Mouse (Mus musculus) spleen, postnatal 10 days (tissue): ENCODE results near the gene Cdkn2a.

Experiments
- DNase-seq, 2 experiments: peaks; one replicate each; pipeline ENCODE4 v3.0.0; 2021 to 2022; ENCODE audit warnings: low spot score in 2 of 2

Gene Cdkn2a

DNA sequence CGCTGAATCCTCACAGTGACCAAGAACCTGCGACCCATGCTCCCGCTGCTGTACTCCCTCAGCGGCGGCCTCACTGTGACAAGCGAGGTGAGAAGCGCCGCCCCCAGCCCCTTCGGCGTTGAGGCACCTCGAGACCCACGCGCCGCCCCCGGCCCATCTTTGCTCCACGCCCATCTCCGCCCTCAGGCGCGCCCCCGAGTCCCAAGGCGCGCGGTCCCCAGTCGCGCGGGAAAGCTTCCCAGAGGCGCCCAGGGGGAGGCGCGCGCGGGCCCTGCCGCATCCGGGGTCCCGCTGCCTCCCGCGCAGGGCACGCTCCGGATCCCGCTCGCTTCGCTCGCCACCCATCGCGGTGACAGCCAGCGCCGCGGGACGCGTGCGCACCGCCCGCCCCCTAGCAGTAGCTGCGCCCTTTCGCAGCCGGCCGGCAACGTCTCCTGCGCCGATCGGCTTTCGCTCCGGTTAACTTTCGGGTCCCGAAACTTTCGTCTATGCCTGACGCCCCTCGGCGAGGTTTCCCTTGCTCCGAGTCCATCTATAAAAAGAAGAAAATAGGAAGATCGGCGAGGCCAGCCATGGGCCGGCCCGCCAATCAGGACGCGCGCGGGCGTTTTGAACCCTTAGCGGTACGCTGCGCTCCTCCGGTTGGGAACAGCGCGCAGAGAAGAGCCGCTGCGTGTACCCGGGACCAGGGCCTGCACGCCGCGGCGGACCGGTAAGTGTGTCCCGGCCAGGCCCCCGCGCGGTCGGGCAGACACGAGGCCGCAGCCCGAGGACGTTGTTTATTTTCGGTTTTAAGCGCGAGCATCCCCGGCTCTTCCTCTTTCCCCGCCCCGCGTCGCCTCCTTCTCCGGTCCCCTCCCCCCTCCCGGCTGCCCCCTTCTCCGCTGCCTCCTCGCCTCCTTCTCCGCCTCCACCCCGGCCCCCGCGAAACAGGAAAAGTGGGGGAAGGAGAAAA, at the start of gene Cdkn2a:
Cdkn2a (minus strand) TSS at position 168 of the 955 bp plus-strand sequence.
- peak; percentile 13 to 42 for DNase-seq

- peak in 1 of 2 experiments; percentile 35 for DNase-seq
Measured at GRCm38 (mm10) chr4:89313461-89313860, 19.0 kb upstream of the Cdkn2a start.

- peak; percentile 57 to 86 for DNase-seq
Measured at GRCm38 (mm10) chr4:89310491-89311254, 16.2 kb upstream of the Cdkn2a start, which contains the start of gene Cdkn2b. TSS of gene Cdkn2b (minus strand) at chr4:89311039.

GRCm38 (mm10) chr4:89309996-89310395, 15.5 kb upstream of the Cdkn2a start:
- DNase-seq, result no peak

DNA sequence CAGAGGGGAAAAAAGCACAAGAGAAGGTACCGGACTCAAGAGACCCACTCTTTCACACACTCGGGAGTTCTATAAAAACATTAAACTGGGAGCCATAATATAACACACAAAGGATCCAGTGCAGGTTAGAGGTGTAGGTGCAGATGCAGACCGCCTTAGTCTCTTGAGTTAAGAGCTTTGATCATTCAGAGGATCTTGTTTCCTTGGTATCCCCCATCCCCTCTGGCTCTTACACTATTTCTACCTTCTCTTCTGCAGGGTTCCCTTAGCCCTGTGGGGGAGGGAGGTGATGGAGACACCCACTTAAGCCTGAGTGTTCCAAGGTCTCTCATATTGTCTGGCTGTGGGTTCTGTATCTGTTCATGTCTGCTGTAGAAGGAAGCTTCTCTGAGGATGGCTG, 13.5 kb upstream of the Cdkn2a start:
- DNase-seq, result no peak

DNA sequence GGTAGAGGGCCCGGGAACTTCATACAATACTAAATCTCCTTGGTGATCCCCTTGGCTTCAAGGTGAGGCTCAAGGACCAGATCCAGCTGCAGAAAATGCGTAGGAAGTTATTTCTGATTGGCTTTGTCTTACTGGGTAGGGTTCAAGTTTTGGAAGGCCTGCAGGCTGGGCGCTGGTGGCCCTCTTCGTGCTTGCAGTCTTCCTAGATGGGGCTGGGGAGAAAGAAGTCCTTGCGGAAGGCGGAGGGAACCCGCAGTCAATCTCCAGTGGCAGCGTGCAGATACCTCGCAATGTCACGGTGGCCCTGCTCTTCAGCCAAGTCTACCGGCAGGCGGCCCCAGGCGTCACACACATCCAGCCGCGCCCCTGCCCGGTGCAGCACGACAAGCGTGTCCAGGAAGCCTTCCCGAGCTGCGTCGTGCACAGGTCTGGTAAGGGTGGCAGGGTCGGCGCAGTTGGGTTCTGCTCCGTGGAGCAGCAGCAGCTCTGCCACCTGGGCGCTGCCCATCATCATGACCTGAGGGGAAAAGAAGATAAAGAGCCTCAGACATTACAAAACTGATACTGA, 12.4 kb upstream of the Cdkn2a start:
- DNase-seq, result peak in 1 of 2 experiments; percentile 15

- DNase-seq, result no peak
Measured at GRCm38 (mm10) chr4:89305691-89306090, 11.2 kb upstream of the Cdkn2a start.

GRCm38 (mm10) chr4:89303281-89303995, 9.0 kb upstream of the Cdkn2a start:
- DNase-seq, result no peak

GRCm38 (mm10) chr4:89302129-89302528, 7.7 kb upstream of the Cdkn2a start:
- no peak for DNase-seq

- DNase-seq, result no peak
Measured at GRCm38 (mm10) chr4:89299721-89300120, 5.3 kb upstream of the Cdkn2a start.

GRCm38 (mm10) chr4:89295441-89296220, 1.2 kb upstream of the Cdkn2a start:
- peak in 1 of 2 experiments; percentile 17 for DNase-seq

GRCm38 (mm10) chr4:89294091-89294485, 365 bp downstream of the Cdkn2a start:
- DNase-seq, result no peak

GRCm38 (mm10) chr4:89293516-89293915, 937 bp downstream of the Cdkn2a start:
- DNase-seq, result no peak

GRCm38 (mm10) chr4:89289028-89289427, 5.4 kb downstream of the Cdkn2a start:
- no peak for DNase-seq

- no peak for DNase-seq
Measured at GRCm38 (mm10) chr4:89286566-89286965, 7.9 kb downstream of the Cdkn2a start.

GRCm38 (mm10) chr4:89285688-89286087, 8.8 kb downstream of the Cdkn2a start:
- no peak for DNase-seq

DNA sequence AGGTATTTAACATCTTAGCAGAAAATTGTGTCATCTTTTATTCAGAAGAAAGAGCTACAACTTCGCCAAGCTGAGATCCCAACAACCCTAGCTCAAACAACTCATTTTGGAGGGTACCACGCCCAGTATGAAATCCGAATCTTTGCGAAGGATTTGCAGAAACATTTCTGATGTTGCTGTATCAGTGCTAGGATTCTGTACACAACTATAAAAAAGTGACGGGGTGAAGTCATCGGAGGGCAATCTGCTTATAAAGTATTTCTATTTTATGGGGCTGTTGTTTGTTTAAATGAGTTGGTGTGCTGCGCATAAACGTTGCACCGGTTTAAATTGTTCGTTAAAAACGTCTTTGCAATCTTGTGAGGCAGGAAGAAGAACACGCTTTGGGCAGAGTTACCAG, 11.8 kb downstream of the Cdkn2a start:
- no peak for DNase-seq

- peak in 1 of 2 experiments; percentile 25 for DNase-seq
Measured at GRCm38 (mm10) chr4:89282036-89282566, 12.4 kb downstream of the Cdkn2a start.

DNA sequence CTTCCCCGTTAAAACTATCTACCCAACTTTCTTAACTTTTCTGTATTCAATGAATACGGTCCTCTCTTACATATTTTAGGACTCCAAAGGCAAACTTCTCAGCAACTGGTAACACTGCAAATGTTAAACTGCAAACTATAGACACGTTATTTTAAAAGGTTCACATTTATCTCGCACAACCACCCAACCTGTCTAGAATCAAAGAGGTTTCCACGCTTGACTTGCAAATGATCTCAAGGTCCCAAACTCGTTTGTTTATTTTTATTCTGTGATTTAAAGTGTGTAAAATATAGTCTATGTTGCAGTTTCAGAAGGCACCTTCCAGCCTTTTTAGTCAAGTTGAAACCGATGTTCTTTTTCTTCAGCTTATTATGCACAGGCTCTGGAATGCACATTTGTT, 13.2 kb downstream of the Cdkn2a start:
- DNase-seq, result no peak

DNA sequence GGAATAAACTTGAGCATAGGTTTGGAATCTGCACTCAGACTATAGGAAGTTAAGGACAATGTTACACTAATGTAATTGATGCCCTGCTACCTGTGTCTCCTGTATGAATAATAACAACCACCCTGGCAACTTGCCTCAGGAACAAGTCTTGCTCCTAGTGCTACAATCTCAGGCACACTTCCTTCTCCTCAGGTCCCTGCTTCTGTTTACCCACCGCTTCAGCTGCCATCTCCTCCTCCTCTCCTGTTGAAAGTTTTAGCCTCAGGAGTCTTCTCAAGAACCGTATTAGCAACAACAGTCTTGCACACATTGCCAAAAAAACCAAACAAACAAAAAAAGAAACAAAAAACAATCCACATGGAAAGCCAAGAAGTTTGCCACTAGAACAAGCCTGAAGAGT, 14.8 kb downstream of the Cdkn2a start:
- DNase-seq, result no peak
